Mouse (Mus musculus): ENCODE measurements around the gene Smpd4. TPM values are rescaled to one million over a fixed set of nuclear protein-coding genes. Genes with fewer than 3 reads are reported as not detected.
A peak's percentile ranks its signal among the peaks of the same experiment; 100 is the strongest.

Smpd4 gene
- polyA plus RNA-seq, 1 experiment from 2014 or later: 39.1 TPM

- H3K4me3 ChIP-seq (ENCODE audit: low read depth, low read length): no peak overlapping the region
- peak; percentile 15 for DNase-seq (ENCODE audit: low spot score)
- H3K27ac ChIP-seq (ENCODE audit: low read depth, low read length): no peak overlapping the region
- H3K9ac ChIP-seq (ENCODE audit: low read depth, low read length): no peak overlapping the region
- no peak for ATAC-seq (ENCODE audit: low FRiP score)
- WGBS: 79% methylated on average over 8 of the region's 8 CpGs
- H3K36me3 ChIP-seq (ENCODE audit: control insufficient read depth, insufficient read depth, low read length): peaks cover 2% of the 10 kb centered on the region; the same call in 1 of the 2 replicates
- no peaks in the 10 kb centered on the region for H3K4me1 ChIP-seq (replicated peaks; ENCODE audit: control insufficient read depth, insufficient read depth, low read length)
- H3K4me2 ChIP-seq (replicated peaks; ENCODE audit: low read depth, low read length): no peak overlapping the region
- H3K9me3 ChIP-seq (ENCODE audit: control insufficient read depth, low read length): no peaks in the 10 kb centered on the region
- H3K27me3 ChIP-seq (ENCODE audit: control insufficient read depth, insufficient read depth, low read length): no peaks in the 10 kb centered on the region
Measured at GRCm38 (mm10) chr16:17633481-17634181, 14.5 kb downstream of the Smpd4 start.

DNA sequence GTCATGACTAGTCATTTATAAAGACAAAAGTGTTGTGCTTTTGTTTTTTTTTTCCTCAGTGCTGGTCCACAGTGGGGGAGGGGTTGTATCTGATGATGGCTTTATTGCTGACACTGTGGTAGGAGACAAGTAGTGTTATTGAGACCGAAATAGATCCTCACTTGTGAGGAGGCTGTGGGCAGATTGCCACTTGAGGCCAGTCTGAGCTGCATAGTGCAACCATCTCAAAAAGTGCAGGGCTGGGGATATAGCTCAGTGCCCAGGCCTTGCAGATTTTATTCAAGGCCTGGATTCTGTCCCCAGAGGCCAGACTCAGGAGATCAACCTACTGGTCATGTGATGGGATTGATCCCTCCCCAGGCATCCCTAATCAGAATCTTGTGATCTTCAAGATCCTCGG, 17.8 kb downstream of the Smpd4 start:
- Histone ChIP-seq H3K27ac (ENCODE audit: low read depth, low read length) (no peak overlapping the region), H3K4me2 (replicated peaks; ENCODE audit: low read depth, low read length) (no peak overlapping the region), H3K9ac (ENCODE audit: low read depth, low read length) (no peak overlapping the region), H3K4me1 (replicated peaks; ENCODE audit: control insufficient read depth, insufficient read depth, low read length) (no peaks in the 10 kb centered on the region), H3K9me3 (ENCODE audit: control insufficient read depth, low read length) (no peaks in the 10 kb centered on the region), H3K4me3 (ENCODE audit: low read depth, low read length) (no peak overlapping the region), H3K36me3 (ENCODE audit: control insufficient read depth, insufficient read depth, low read length) (peaks cover 9% of the 10 kb centered on the region; the same call in 1 of the 2 replicates), H3K27me3 (ENCODE audit: control insufficient read depth, insufficient read depth, low read length) (no peaks in the 10 kb centered on the region)
- WGBS: 84% methylated on average over 2 of the region's 2 CpGs
- ATAC-seq (ENCODE audit: low FRiP score): no peak
- DNase-seq (ENCODE audit: low spot score): no peak

- ATAC-seq (ENCODE audit: low FRiP score) (no peak), DNase-seq (ENCODE audit: low spot score) (no peak)
- no peaks in the 10 kb centered on the region for H3K4me1 ChIP-seq (replicated peaks; ENCODE audit: control insufficient read depth, insufficient read depth, low read length)
- H3K27me3 ChIP-seq (ENCODE audit: control insufficient read depth, insufficient read depth, low read length): no peaks in the 10 kb centered on the region
- WGBS: 93% methylated on average over 2 of the region's 2 CpGs
- no peak overlapping the region for H3K4me2 ChIP-seq (replicated peaks; ENCODE audit: low read depth, low read length)
- no peak overlapping the region for H3K9ac ChIP-seq (ENCODE audit: low read depth, low read length)
- no peak overlapping the region for H3K4me3 ChIP-seq (ENCODE audit: low read depth, low read length)
- H3K27ac ChIP-seq (ENCODE audit: low read depth, low read length): no peak overlapping the region
- peaks cover 9% of the 10 kb centered on the region; the same call in 1 of the 2 replicates for H3K36me3 ChIP-seq (ENCODE audit: control insufficient read depth, insufficient read depth, low read length)
- no peaks in the 10 kb centered on the region for H3K9me3 ChIP-seq (ENCODE audit: control insufficient read depth, low read length)
Measured at GRCm38 (mm10) chr16:17637610-17638009, 18.5 kb downstream of the Smpd4 start.

- Histone ChIP-seq H3K36me3 (ENCODE audit: control insufficient read depth, insufficient read depth, low read length) (peaks cover 9% of the 10 kb centered on the region; the same call in 1 of the 2 replicates), H3K4me1 (replicated peaks; ENCODE audit: control insufficient read depth, insufficient read depth, low read length) (no peaks in the 10 kb centered on the region), H3K4me3 (ENCODE audit: low read depth, low read length) (no peak overlapping the region), H3K27ac (ENCODE audit: low read depth, low read length) (no peak overlapping the region), H3K9ac (ENCODE audit: low read depth, low read length) (no peak overlapping the region), H3K4me2 (replicated peaks; ENCODE audit: low read depth, low read length) (no peak overlapping the region), H3K27me3 (ENCODE audit: control insufficient read depth, insufficient read depth, low read length) (no peaks in the 10 kb centered on the region), H3K9me3 (ENCODE audit: control insufficient read depth, low read length) (no peaks in the 10 kb centered on the region)
- WGBS: 88% methylated on average over 9 of the region's 9 CpGs
- no peak for DNase-seq (ENCODE audit: low spot score)
- no peak for ATAC-seq (ENCODE audit: low FRiP score)
Measured at GRCm38 (mm10) chr16:17638036-17638628, 19.0 kb downstream of the Smpd4 start.

GRCm38 (mm10) chr16:17639081-17639480, 19.9 kb downstream of the Smpd4 start:
- 91% methylated on average over 3 of the region's 3 CpGs for WGBS
- Histone ChIP-seq H3K9me3 (ENCODE audit: control insufficient read depth, low read length) (no peaks in the 10 kb centered on the region), H3K4me1 (replicated peaks; ENCODE audit: control insufficient read depth, insufficient read depth, low read length) (no peaks in the 10 kb centered on the region), H3K27ac (ENCODE audit: low read depth, low read length) (no peak overlapping the region), H3K27me3 (ENCODE audit: control insufficient read depth, insufficient read depth, low read length) (no peaks in the 10 kb centered on the region), H3K4me2 (replicated peaks; ENCODE audit: low read depth, low read length) (no peak overlapping the region), H3K9ac (ENCODE audit: low read depth, low read length) (no peak overlapping the region), H3K4me3 (ENCODE audit: low read depth, low read length) (no peak overlapping the region), H3K36me3 (ENCODE audit: control insufficient read depth, insufficient read depth, low read length) (peaks cover 9% of the 10 kb centered on the region; the same call in 1 of the 2 replicates)
- DNase-seq (ENCODE audit: low spot score): no peak
- ATAC-seq (ENCODE audit: low FRiP score): no peak

GRCm38 (mm10) chr16:17639951-17640350, 20.8 kb downstream of the Smpd4 start:
- 97% methylated on average over 6 of the region's 6 CpGs for WGBS
- DNase-seq (ENCODE audit: low spot score) (no peak), ATAC-seq (ENCODE audit: low FRiP score) (no peak)
- no peak overlapping the region for H3K27ac ChIP-seq (ENCODE audit: low read depth, low read length)
- no peak overlapping the region for H3K9ac ChIP-seq (ENCODE audit: low read depth, low read length)
- H3K4me3 ChIP-seq (ENCODE audit: low read depth, low read length): no peak overlapping the region
- H3K27me3 ChIP-seq (ENCODE audit: control insufficient read depth, insufficient read depth, low read length): no peaks in the 10 kb centered on the region
- peaks cover 9% of the 10 kb centered on the region; the same call in 1 of the 2 replicates for H3K36me3 ChIP-seq (ENCODE audit: control insufficient read depth, insufficient read depth, low read length)
- H3K4me2 ChIP-seq (replicated peaks; ENCODE audit: low read depth, low read length): no peak overlapping the region
- no peaks in the 10 kb centered on the region for H3K9me3 ChIP-seq (ENCODE audit: control insufficient read depth, low read length)
- no peaks in the 10 kb centered on the region for H3K4me1 ChIP-seq (replicated peaks; ENCODE audit: control insufficient read depth, insufficient read depth, low read length)

GRCm38 (mm10) chr16:17640706-17641105, 21.6 kb downstream of the Smpd4 start:
- Histone ChIP-seq H3K27ac (ENCODE audit: low read depth, low read length) (no peak overlapping the region), H3K27me3 (ENCODE audit: control insufficient read depth, insufficient read depth, low read length) (no peaks in the 10 kb centered on the region), H3K4me3 (ENCODE audit: low read depth, low read length) (no peak overlapping the region), H3K4me1 (replicated peaks; ENCODE audit: control insufficient read depth, insufficient read depth, low read length) (no peaks in the 10 kb centered on the region), H3K9ac (ENCODE audit: low read depth, low read length) (no peak overlapping the region), H3K9me3 (ENCODE audit: control insufficient read depth, low read length) (no peaks in the 10 kb centered on the region), H3K36me3 (ENCODE audit: control insufficient read depth, insufficient read depth, low read length) (peaks cover 9% of the 10 kb centered on the region; the same call in 1 of the 2 replicates), H3K4me2 (replicated peaks; ENCODE audit: low read depth, low read length) (no peak overlapping the region)
- DNase-seq (ENCODE audit: low spot score): no peak
- ATAC-seq (ENCODE audit: low FRiP score): no peak
- WGBS: 86% methylated on average over 9 of the region's 9 CpGs

- Histone ChIP-seq H3K27ac (ENCODE audit: low read depth, low read length) (no peak overlapping the region), H3K9me3 (ENCODE audit: control insufficient read depth, low read length) (no peaks in the 10 kb centered on the region), H3K4me3 (ENCODE audit: low read depth, low read length) (no peak overlapping the region), H3K4me2 (replicated peaks; ENCODE audit: low read depth, low read length) (no peak overlapping the region), H3K27me3 (ENCODE audit: control insufficient read depth, insufficient read depth, low read length) (no peaks in the 10 kb centered on the region), H3K36me3 (ENCODE audit: control insufficient read depth, insufficient read depth, low read length) (peaks cover 9% of the 10 kb centered on the region; the same call in 1 of the 2 replicates), H3K4me1 (replicated peaks; ENCODE audit: control insufficient read depth, insufficient read depth, low read length) (no peaks in the 10 kb centered on the region), H3K9ac (ENCODE audit: low read depth, low read length) (no peak overlapping the region)
- 81% methylated on average over 6 of the region's 6 CpGs for WGBS
- ATAC-seq (ENCODE audit: low FRiP score) (no peak), DNase-seq (ENCODE audit: low spot score) (no peak)
Measured at GRCm38 (mm10) chr16:17641301-17641700, 22.1 kb downstream of the Smpd4 start.

DNA sequence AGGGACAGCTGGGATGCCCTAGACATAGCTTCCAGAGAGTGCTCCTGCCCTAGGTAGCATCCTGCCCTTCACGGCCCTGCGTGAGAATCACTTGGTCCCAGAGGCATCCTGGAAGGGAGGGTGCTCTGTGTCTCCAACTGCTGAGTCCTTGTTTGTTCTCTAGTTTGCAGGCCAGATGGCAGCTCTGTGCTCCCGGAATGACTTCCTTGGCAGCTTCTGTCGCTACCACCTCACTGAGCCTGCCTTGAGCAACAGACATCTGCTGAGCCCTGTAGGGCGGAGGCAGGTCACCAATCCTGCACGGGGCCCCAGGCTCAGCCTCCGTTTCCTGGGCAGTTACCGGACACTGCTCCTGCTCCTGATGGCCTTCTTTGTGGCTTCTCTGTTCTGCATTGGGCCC, 23.2 kb downstream of the Smpd4 start:
- no peak for DNase-seq (ENCODE audit: low spot score)
- Histone ChIP-seq H3K4me3 (ENCODE audit: low read depth, low read length) (no peak overlapping the region), H3K27me3 (ENCODE audit: control insufficient read depth, insufficient read depth, low read length) (no peaks in the 10 kb centered on the region), H3K27ac (ENCODE audit: low read depth, low read length) (no peak overlapping the region), H3K36me3 (ENCODE audit: control insufficient read depth, insufficient read depth, low read length) (peaks cover 9% of the 10 kb centered on the region; the same call in 1 of the 2 replicates), H3K4me1 (replicated peaks; ENCODE audit: control insufficient read depth, insufficient read depth, low read length) (0 out of 2 replicates have a peak, but pooled peaks cover 3% of the 10 kb centered on the region), H3K9ac (ENCODE audit: low read depth, low read length) (no peak overlapping the region), H3K4me2 (replicated peaks; ENCODE audit: low read depth, low read length) (no peak overlapping the region), H3K9me3 (ENCODE audit: control insufficient read depth, low read length) (no peaks in the 10 kb centered on the region)
- no peak for ATAC-seq (ENCODE audit: low FRiP score)
- WGBS: 88% methylated on average over 8 of the region's 8 CpGs

Data from hindbrain, embryonic 11.5 days (tissue).